Mouse (Mus musculus): ENCODE data around the gene Stub1. TPM values are rescaled to one million over a fixed set of nuclear protein-coding genes. Genes with fewer than 3 reads are reported as not detected.
"Not testable (repeated sequence)": the region's sequence is repeated elsewhere in the genome, so short reads cannot be mapped to it uniquely, and the experiment has no call there.

The Stub1 gene
- polyA plus RNA-seq, 1 experiment, result 246 TPM

DNA sequence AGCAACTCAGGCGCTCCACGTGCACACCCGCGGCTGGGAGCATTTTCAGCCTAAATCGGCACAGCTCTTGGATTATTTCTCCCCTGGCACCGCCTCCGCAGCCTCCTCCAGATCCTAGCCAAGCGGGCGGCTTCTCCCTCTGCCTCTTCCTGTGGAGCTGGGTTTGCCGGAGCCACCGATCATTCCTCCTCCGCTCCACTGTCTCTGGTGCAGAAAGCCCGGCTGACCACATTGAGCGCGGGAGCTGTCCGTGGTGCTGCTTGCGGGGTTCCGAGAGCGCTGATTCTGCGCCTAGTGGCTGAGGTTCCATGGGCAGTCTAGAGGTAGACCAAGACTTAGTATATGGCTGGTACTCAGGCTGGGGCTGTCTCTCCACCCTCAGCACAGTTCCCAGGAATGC lies 19.7 kb downstream of the Stub1 start:
- H3K79me3 ChIP-seq (ENCODE audit: low read depth), result no peaks in the 10 kb centered on the region
- H3K27me3 ChIP-seq (ENCODE audit: control insufficient read depth, insufficient read depth, insufficient read length), result no peaks in the 10 kb centered on the region
- TF ChIP-seq MAX (IDR thresholded peaks at IDR 0.05) (peak; percentile 68), CTCF (IDR thresholded peaks at IDR 0.05; ENCODE audit: control insufficient read depth, insufficient read depth, insufficient read length) (no peak)
- no peaks in the 10 kb centered on the region for H3K36me3 ChIP-seq (ENCODE audit: control insufficient read depth, insufficient read depth)
- H3K79me2 ChIP-seq (ENCODE audit: control insufficient read depth, insufficient read depth), result no peaks in the 10 kb centered on the region
- no peak overlapping the region for H3K4me3 ChIP-seq (ENCODE audit: insufficient read depth, poor library complexity, severe bottlenecking)
- H3ac ChIP-seq (ENCODE audit: control insufficient read depth, insufficient read length, low read depth), result no peak overlapping the region

DNA sequence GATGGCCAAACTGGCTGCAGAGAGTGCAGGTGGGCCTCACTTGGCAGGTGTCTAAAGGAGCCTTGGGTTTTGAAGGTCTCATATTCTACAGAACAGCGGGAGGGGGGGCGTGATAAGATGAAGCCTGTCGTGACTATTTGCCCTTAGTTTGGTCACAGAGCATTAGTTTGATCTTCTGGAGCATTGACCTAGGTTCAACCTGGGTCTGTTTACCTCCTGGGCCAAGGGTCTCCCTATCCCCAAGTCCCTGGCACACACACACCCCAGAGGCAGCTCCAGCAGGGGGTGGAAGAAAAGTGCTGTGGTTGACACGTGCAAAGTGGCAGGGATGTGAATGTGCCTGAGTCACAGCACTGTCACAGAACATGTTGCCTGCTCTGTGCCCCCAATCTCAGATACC lies 22.3 kb downstream of the Stub1 start:
- Histone ChIP-seq H3K79me3 (ENCODE audit: low read depth) (no peaks in the 10 kb centered on the region), H3K79me2 (ENCODE audit: control insufficient read depth, insufficient read depth) (no peaks in the 10 kb centered on the region), H3ac (ENCODE audit: control insufficient read depth, insufficient read length, low read depth) (no peak overlapping the region), H3K36me3 (ENCODE audit: control insufficient read depth, insufficient read depth) (no peaks in the 10 kb centered on the region), H3K4me3 (ENCODE audit: insufficient read depth, poor library complexity, severe bottlenecking) (no peak overlapping the region), H3K27me3 (ENCODE audit: control insufficient read depth, insufficient read depth, insufficient read length) (no peaks in the 10 kb centered on the region)
- TF ChIP-seq CEBPB (IDR thresholded peaks at IDR 0.05; ENCODE audit: low read depth), result no peak
- TF ChIP-seq CTCF (IDR thresholded peaks at IDR 0.05; ENCODE audit: control insufficient read depth, insufficient read depth, insufficient read length), result no peak
- no peak for TF ChIP-seq MYOD1 (IDR thresholded peaks at IDR 0.05; ENCODE audit: control insufficient read depth, insufficient read length, low read depth)
- no peak for TF ChIP-seq USF1 (IDR thresholded peaks at IDR 0.05; ENCODE audit: low read depth)
- TF ChIP-seq MYOG (IDR thresholded peaks at IDR 0.05; ENCODE audit: control insufficient read depth, extremely low read depth, insufficient read length), result no peak
- no peak for TF ChIP-seq MAX (IDR thresholded peaks at IDR 0.05)
- TF ChIP-seq FOSL1 (IDR thresholded peaks at IDR 0.05; ENCODE audit: insufficient read depth, low read length, poor library complexity, severe bottlenecking), result no peak

DNA sequence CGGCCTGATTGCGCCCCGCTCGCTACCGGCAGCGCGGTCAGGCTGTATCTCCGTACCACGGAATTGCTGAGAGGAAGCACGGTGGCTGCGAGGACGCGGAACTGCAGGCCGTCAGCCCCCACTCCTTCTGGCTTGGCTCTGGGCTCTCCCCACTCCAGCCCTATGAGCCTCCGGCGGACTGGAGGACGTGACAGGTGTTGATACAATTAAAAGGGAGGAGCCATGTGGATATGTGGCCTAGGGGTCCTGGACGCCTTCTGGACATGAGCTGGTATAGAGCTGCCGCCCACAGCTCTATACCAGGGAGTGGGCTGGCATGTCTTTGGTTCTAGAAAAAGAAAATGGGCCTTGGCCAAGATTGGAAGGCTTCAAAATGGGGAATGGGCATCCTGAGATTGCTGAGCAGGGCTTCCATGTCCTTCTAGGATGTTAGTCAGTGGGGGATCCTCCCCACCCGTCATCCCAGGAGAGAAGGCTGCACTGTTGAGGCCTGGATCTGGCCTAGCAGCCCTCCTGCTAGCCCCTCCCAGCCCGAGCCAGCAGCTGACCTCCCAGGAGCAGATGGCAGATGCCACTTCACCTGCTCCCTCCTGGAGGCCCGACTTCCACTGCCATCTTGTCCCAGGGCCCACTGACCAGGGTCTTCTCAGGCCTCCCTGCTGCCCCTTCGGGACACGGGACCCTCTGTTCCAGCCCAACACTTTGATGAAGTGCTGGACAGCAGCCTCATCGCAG lies 23.4 kb downstream of the Stub1 start:
- H3K79me3 ChIP-seq (ENCODE audit: low read depth), result no peaks in the 10 kb centered on the region
- H3K27me3 ChIP-seq (ENCODE audit: control insufficient read depth, insufficient read depth, insufficient read length), result no peaks in the 10 kb centered on the region
- peak overlapping the region; percentile 76 for H3ac ChIP-seq (ENCODE audit: control insufficient read depth, insufficient read length, low read depth)
- TF ChIP-seq USF1 (IDR thresholded peaks at IDR 0.05; ENCODE audit: low read depth) (no peak), MYOG (IDR thresholded peaks at IDR 0.05; ENCODE audit: control insufficient read depth, extremely low read depth, insufficient read length) (no peak), MAX (IDR thresholded peaks at IDR 0.05) (no peak), MYOD1 (IDR thresholded peaks at IDR 0.05; ENCODE audit: control insufficient read depth, insufficient read length, low read depth) (no peak), CTCF (IDR thresholded peaks at IDR 0.05; ENCODE audit: control insufficient read depth, insufficient read depth, insufficient read length) (no peak)
- peak overlapping the region; percentile 43 for H3K4me3 ChIP-seq (ENCODE audit: insufficient read depth, poor library complexity, severe bottlenecking)
- H3K79me2 ChIP-seq (ENCODE audit: control insufficient read depth, insufficient read depth), result no peaks in the 10 kb centered on the region
- H3K36me3 ChIP-seq (ENCODE audit: control insufficient read depth, insufficient read depth), result no peaks in the 10 kb centered on the region

DNA sequence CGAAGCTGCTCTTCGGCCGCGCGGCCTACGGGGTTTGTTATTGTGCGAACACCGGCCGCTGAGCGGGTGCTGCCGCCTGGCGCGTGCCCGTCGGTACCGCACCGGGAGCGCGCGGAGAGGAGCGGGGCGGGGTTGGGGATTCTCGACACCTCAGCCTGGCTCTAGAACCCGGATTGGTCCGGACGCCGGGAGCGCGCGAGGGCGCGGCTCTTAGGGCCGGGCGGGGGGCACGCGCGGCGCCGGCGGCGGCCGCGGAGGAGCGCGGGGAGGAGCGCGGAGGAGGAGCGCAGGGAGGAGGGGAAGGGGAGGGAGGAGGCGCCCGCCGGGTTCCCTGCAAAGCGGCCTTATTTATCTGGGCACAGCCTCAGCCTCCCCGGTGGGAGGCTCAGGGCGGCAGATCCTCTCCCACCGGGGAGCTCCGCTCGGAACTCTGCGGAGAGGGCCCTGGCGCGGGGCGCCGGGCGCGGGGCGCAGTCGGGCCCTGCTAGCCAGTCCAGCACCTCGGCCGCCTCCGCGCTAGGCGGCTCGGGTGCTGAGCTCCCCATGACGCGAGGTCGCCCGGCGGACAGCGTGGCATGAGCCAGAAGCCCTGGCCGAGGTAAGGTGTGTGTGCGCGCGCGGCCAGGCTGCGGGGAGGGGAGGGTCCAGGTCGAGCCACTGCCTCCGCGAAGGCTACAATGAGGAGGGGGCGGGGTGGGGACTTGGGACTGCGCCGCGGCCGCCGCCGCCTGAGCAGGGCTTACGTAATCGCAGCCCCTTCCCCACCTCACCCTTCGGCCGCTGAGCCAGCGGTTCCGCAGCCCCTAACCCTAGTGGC lies 24.2 kb downstream of the Stub1 start, which contains the start of gene Fbxl16:
Gene Fbxl16 (plus strand): TSS at position 297 of the 817 bp plus-strand sequence.
- TF ChIP-seq FOSL1 (IDR thresholded peaks at IDR 0.05; ENCODE audit: insufficient read depth, low read length, poor library complexity, severe bottlenecking) (no peak), MYOG (IDR thresholded peaks at IDR 0.05; ENCODE audit: control insufficient read depth, extremely low read depth, insufficient read length) (no peak), CTCF (IDR thresholded peaks at IDR 0.05; ENCODE audit: control insufficient read depth, insufficient read depth, insufficient read length) (no peak), MYOD1 (IDR thresholded peaks at IDR 0.05; ENCODE audit: control insufficient read depth, insufficient read length, low read depth) (no peak), MAX (IDR thresholded peaks at IDR 0.05) (no peak), USF1 (IDR thresholded peaks at IDR 0.05; ENCODE audit: low read depth) (no peak), CEBPB (IDR thresholded peaks at IDR 0.05; ENCODE audit: low read depth) (no peak)
- H3K79me2 ChIP-seq (ENCODE audit: control insufficient read depth, insufficient read depth), result no peaks in the 10 kb centered on the region
- no peaks in the 10 kb centered on the region for H3K36me3 ChIP-seq (ENCODE audit: control insufficient read depth, insufficient read depth)
- H3ac ChIP-seq (ENCODE audit: control insufficient read depth, insufficient read length, low read depth), result peak within 1 kb of the TSS; percentile 76
- H3K79me3 ChIP-seq (ENCODE audit: low read depth), result no peaks in the 10 kb centered on the region
- peak within 1 kb of the TSS; percentile 43 for H3K4me3 ChIP-seq (ENCODE audit: insufficient read depth, poor library complexity, severe bottlenecking)
- no peaks in the 10 kb centered on the region for H3K27me3 ChIP-seq (ENCODE audit: control insufficient read depth, insufficient read depth, insufficient read length)

DNA sequence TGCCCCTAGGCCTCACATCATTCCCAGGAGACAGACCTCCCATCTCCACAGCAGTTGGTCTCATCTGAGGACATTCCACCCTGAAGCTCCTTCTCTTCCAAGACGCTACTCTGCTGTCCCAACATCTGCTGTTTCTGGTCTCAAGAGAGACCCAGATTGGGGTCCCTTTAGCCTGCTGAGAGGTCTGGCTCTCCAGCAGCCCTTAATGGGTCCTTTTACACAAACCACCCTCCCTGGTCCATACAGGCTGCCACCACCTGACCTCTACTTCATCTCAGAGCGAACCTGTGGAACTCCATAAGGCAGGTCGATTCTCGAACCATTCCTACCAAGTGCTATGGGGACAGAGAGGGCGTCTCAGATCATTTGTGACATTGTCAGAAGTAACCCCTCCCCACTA lies 25.2 kb downstream of the Stub1 start:
- no peaks in the 10 kb centered on the region for H3K36me3 ChIP-seq (ENCODE audit: control insufficient read depth, insufficient read depth)
- no peaks in the 10 kb centered on the region for H3K27me3 ChIP-seq (ENCODE audit: control insufficient read depth, insufficient read depth, insufficient read length)
- TF ChIP-seq MYOD1 (IDR thresholded peaks at IDR 0.05; ENCODE audit: control insufficient read depth, insufficient read length, low read depth) (no peak), USF1 (IDR thresholded peaks at IDR 0.05; ENCODE audit: low read depth) (no peak), MYOG (IDR thresholded peaks at IDR 0.05; ENCODE audit: control insufficient read depth, extremely low read depth, insufficient read length) (no peak)
- no peak overlapping the region for H3K4me3 ChIP-seq (ENCODE audit: insufficient read depth, poor library complexity, severe bottlenecking)
- H3K79me3 ChIP-seq (ENCODE audit: low read depth), result no peaks in the 10 kb centered on the region
- no peaks in the 10 kb centered on the region for H3K79me2 ChIP-seq (ENCODE audit: control insufficient read depth, insufficient read depth)
- no peak overlapping the region for H3ac ChIP-seq (ENCODE audit: control insufficient read depth, insufficient read length, low read depth)

DNA sequence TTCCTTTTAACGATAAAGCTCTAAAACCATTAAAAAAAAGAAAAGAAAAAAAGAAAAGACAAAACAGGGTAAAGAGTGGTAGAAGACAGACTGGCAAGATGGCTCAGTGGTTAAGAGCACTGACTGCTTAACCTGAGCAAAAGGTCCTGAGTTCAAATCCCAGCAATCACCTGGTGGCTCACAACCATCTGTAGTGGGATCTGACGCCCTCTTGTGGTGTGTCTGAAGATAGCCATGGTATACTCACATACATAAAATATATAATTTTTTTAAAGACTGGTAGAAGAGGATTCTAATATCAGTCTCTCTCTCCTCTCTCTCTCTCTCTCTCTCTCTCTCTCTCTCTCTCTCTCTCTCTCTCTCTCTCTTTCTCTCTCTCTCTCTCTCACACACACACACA lies 25.8 kb downstream of the Stub1 start:
- not testable (repeated sequence) for H3K36me3 ChIP-seq (ENCODE audit: control insufficient read depth, insufficient read depth); H3K4me3 ChIP-seq (ENCODE audit: insufficient read depth, poor library complexity, severe bottlenecking); H3K79me2 ChIP-seq (ENCODE audit: control insufficient read depth, insufficient read depth); H3ac ChIP-seq (ENCODE audit: control insufficient read depth, insufficient read length, low read depth); H3K27me3 ChIP-seq (ENCODE audit: control insufficient read depth, insufficient read depth, insufficient read length); H3K79me3 ChIP-seq (ENCODE audit: low read depth)
